Mouse (Mus musculus): Measurements from ENCODE around the gene Samd1.
"Not testable (repeated sequence)": the region's sequence is repeated elsewhere in the genome, so short reads cannot be mapped to it uniquely, and the experiment has no call there.

Gene Samd1

GRCm38 (mm10) chr8:83983222-83983621, 14.2 kb upstream of the Samd1 start:
- DNase-seq (ENCODE audit: low read depth, low spot score): not testable (repeated sequence)

GRCm38 (mm10) chr8:83989243-83989642, 8.2 kb upstream of the Samd1 start:
- DNase-seq (ENCODE audit: low read depth, low spot score): no peak

GRCm38 (mm10) chr8:83990170-83990569, 7.3 kb upstream of the Samd1 start:
- no peak for DNase-seq (ENCODE audit: low read depth, low spot score)

GRCm38 (mm10) chr8:83992488-83992887, 5.0 kb upstream of the Samd1 start:
- no peak for DNase-seq (ENCODE audit: low read depth, low spot score)

GRCm38 (mm10) chr8:83994030-83994429, 3.4 kb upstream of the Samd1 start:
- no peak for DNase-seq (ENCODE audit: low read depth, low spot score)

GRCm38 (mm10) chr8:83995973-83996372, 1.5 kb upstream of the Samd1 start:
- DNase-seq (ENCODE audit: low read depth, low spot score): no peak

GRCm38 (mm10) chr8:83996567-83997505, 636 bp upstream of the Samd1 start:
- DNase-seq (ENCODE audit: low read depth, low spot score): peak; percentile 87

- DNase-seq (ENCODE audit: low read depth, low spot score): peak; percentile 84
Measured at GRCm38 (mm10) chr8:83998231-83999056, 972 bp downstream of the Samd1 start.

GRCm38 (mm10) chr8:83999057-83999705, 1.7 kb downstream of the Samd1 start:
- no peak for DNase-seq (ENCODE audit: low read depth, low spot score)

- no peak for DNase-seq (ENCODE audit: low read depth, low spot score)
Measured at GRCm38 (mm10) chr8:83999825-84000224, 2.4 kb downstream of the Samd1 start.

GRCm38 (mm10) chr8:84001281-84002000, 4.0 kb downstream of the Samd1 start, which contains the start of gene 1700067K01Rik:
1700067K01Rik (plus strand) TSS chr8:84001502.
- DNase-seq (ENCODE audit: low read depth, low spot score): no peak

GRCm38 (mm10) chr8:84002957-84003611, 5.6 kb downstream of the Samd1 start:
- DNase-seq (ENCODE audit: low read depth, low spot score): no peak

GRCm38 (mm10) chr8:84003612-84004246, 6.3 kb downstream of the Samd1 start:
- no peak for DNase-seq (ENCODE audit: low read depth, low spot score)

- peak; percentile 98 for DNase-seq (ENCODE audit: low read depth, low spot score)
Measured at GRCm38 (mm10) chr8:84004533-84005201, 7.2 kb downstream of the Samd1 start.

- not testable (repeated sequence) for DNase-seq (ENCODE audit: low read depth, low spot score)
Measured at GRCm38 (mm10) chr8:84005502-84005901, 8.0 kb downstream of the Samd1 start.

- DNase-seq (ENCODE audit: low read depth, low spot score): no peak
Measured at GRCm38 (mm10) chr8:84008362-84008761, 10.9 kb downstream of the Samd1 start.

- DNase-seq (ENCODE audit: low read depth, low spot score): peak; percentile 88
Measured at GRCm38 (mm10) chr8:84009876-84010275, 12.4 kb downstream of the Samd1 start.

- peak; percentile 82 for DNase-seq (ENCODE audit: low read depth, low spot score)
Measured at GRCm38 (mm10) chr8:84010625-84011611, 13.4 kb downstream of the Samd1 start.
